ENCODE assay signal across 8 mouse cellular contexts in the genomic region with DNA sequence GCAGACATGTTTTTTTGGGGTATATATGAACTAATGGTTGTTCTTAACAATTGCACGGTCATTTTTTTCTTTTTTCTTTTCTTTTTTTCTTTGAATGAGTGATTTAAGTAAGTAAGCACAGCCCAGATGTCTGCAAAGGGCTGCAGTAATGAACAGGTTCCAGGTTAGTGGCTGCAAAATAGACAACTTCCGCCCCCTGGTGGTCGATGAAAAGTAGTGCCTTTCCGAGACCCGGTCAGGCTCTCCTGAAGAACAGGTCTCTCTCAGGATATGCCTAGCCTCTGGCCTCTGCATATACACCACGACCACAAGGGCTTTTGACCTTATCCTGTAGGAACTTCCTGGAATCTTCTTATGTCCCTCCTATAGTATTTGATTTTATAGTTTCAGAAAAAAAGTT. TPM values are rescaled to one million over a fixed set of nuclear protein-coding genes. Genes with fewer than 3 reads are reported as not detected.
DNase-seq lines count a peak whose midpoint lies in the region; ATAC-seq and TF ChIP-seq lines count a peak whose summit lies in the region.

No protein-coding gene starts in this region.

- 1% methylated on average over 6 of the region's 6 CpGs for WGBS in intestine, postnatal 0 days
- WGBS in limb, embryonic 11.5 days = 2% methylated on average over 6 of the region's 6 CpGs
- whole genome bisulfite sequencing in midbrain, embryonic 14.5 days = 1% methylated on average over 6 of the region's 6 CpGs

- no peak for ATAC-seq in intestine, postnatal 0 days
- peak; percentile 68; the same call in 1 of the 2 replicates for ATAC-seq in limb, embryonic 11.5 days (ENCODE audit: insufficient number of reproducible peaks, low FRiP score, low TSS enrichment, low read depth)
- peak; percentile 78; the same call in 1 of the 2 replicates for ATAC-seq in midbrain, embryonic 14.5 days (ENCODE audit: low FRiP score, low TSS enrichment)

- H3K27me3 ChIP-seq in intestine, postnatal 0 days (replicated peaks; ENCODE audit: control insufficient read depth, insufficient read depth, low read length) = no peaks in the 10 kb centered on the region
- no peaks in the 10 kb centered on the region for H3K27me3 ChIP-seq in limb, embryonic 11.5 days (ENCODE audit: control insufficient read depth, insufficient read depth, low read length)
- no peaks in the 10 kb centered on the region for H3K27me3 ChIP-seq in midbrain, embryonic 14.5 days (ENCODE audit: control insufficient read depth, insufficient read depth, low read length)

- DNase-seq in layer of hippocampus, adult 11-12 months (ENCODE audit: low spot score) = peak; percentile 58
- DNase-seq in layer of hippocampus, adult 9-10 months (ENCODE audit: low spot score) = no peak
- peak; percentile 56 to 78 for DNase-seq in gastrocnemius, postnatal 4 days (ENCODE audit: low spot score in 2 of 2)
- peak; percentile 91 for DNase-seq in limb, embryonic 11.5 days (ENCODE audit: low spot score)
- peak; percentile 93 for DNase-seq in midbrain, embryonic 14.5 days
- peak; percentile 34 to 77 for DNase-seq in spleen, postnatal 10 days (ENCODE audit: low spot score in 2 of 2)

- H3K4me2 ChIP-seq in intestine, postnatal 0 days (replicated peaks; ENCODE audit: low read depth) = peak overlapping the region; percentile 60
- peak overlapping the region; percentile 56; the same call in 1 of the 2 replicates for H3K4me2 ChIP-seq in limb, embryonic 11.5 days (ENCODE audit: low read depth, severe bottlenecking)
- peak overlapping the region; percentile 66 for H3K4me2 ChIP-seq in midbrain, embryonic 14.5 days (ENCODE audit: low read length)

- no peak overlapping the region for H3K27ac ChIP-seq in cortical plate, adult 2 months (ENCODE audit: insufficient read depth, low read length)
- no peak overlapping the region for H3K27ac ChIP-seq in intestine, postnatal 0 days (ENCODE audit: low read depth, low read length)
- no peak overlapping the region for H3K27ac ChIP-seq in limb, embryonic 11.5 days (replicated peaks; ENCODE audit: low read depth, low read length)
- H3K27ac ChIP-seq in midbrain, embryonic 14.5 days (replicated peaks; ENCODE audit: low read depth, low read length) = no peak overlapping the region

- no peaks in the 10 kb centered on the region for H3K4me1 ChIP-seq in cortical plate, adult 2 months (ENCODE audit: control insufficient read depth, insufficient read depth, low read length)
- H3K4me1 ChIP-seq in intestine, postnatal 0 days (replicated peaks; ENCODE audit: control insufficient read depth, insufficient read depth, low read length) = 0 out of 2 replicates have a peak, but pooled peaks cover 10% of the 10 kb centered on the region
- H3K4me1 ChIP-seq in limb, embryonic 11.5 days (ENCODE audit: control insufficient read depth, insufficient read depth, low read length) = peaks cover 12% of the 10 kb centered on the region
- H3K4me1 ChIP-seq in midbrain, embryonic 14.5 days (ENCODE audit: control insufficient read depth, insufficient read depth, low read length) = 0 out of 2 replicates have a peak, but pooled peaks cover 3% of the 10 kb centered on the region

- H3K9ac ChIP-seq in intestine, postnatal 0 days (ENCODE audit: low read depth, low read length) = no peak overlapping the region
- no peak overlapping the region for H3K9ac ChIP-seq in limb, embryonic 11.5 days (ENCODE audit: low read length)
- H3K9ac ChIP-seq in midbrain, embryonic 14.5 days (replicated peaks; ENCODE audit: low read length) = peak overlapping the region; percentile 30; the same call in 1 of the 2 replicates

- peak overlapping the region; percentile 56 for H3K4me3 ChIP-seq in cortical plate, adult 2 months (ENCODE audit: insufficient read depth, low read length)
- H3K4me3 ChIP-seq in intestine, postnatal 0 days (ENCODE audit: low read depth, low read length) = peak overlapping the region; percentile 24; the same call in 1 of the 2 replicates
- H3K4me3 ChIP-seq in limb, embryonic 11.5 days (ENCODE audit: low read depth, low read length) = no peak overlapping the region
- peak overlapping the region; percentile 29 for H3K4me3 ChIP-seq in midbrain, embryonic 14.5 days (replicated peaks; ENCODE audit: low read depth, low read length)

- peak; percentile 82 for TF ChIP-seq CTCF in cortical plate, adult 2 months (IDR thresholded peaks at IDR 0.05; ENCODE audit: extremely low read depth, insufficient read depth, low read length)
- TF ChIP-seq CTCF in intestine, postnatal 0 days (IDR thresholded peaks at IDR 0.05; ENCODE audit: low read depth) = peak; percentile 85

- TF ChIP-seq POLR2A in cortical plate, adult 2 months (IDR thresholded peaks at IDR 0.05; ENCODE audit: extremely low read depth, insufficient read depth, low read length) = no peak

- no peaks in the 10 kb centered on the region for H3K9me3 ChIP-seq in intestine, postnatal 0 days (ENCODE audit: control insufficient read depth)
- H3K9me3 ChIP-seq in limb, embryonic 11.5 days (ENCODE audit: control insufficient read depth, low read length) = no peaks in the 10 kb centered on the region; the same call in 1 of the 2 replicates
- H3K9me3 ChIP-seq in midbrain, embryonic 14.5 days (ENCODE audit: control insufficient read depth, low read length) = no peaks in the 10 kb centered on the region

- H3K36me3 ChIP-seq in intestine, postnatal 0 days (ENCODE audit: control insufficient read depth, insufficient read depth) = no peaks in the 10 kb centered on the region; the same call in 1 of the 2 replicates
- no peaks in the 10 kb centered on the region for H3K36me3 ChIP-seq in limb, embryonic 11.5 days (ENCODE audit: control insufficient read depth, insufficient read depth, low read length)
- H3K36me3 ChIP-seq in midbrain, embryonic 14.5 days (ENCODE audit: control insufficient read depth, insufficient read depth, low read length) = no peaks in the 10 kb centered on the region

RNA-seq across cellular contexts. Expression of a gene that starts 18.2 kb away (rescaled TPM):
- 5.4 and 6.1 TPM in 2 replicates for polyA plus RNA-seq in cortical plate, adult 2 months (2012; rRNA removed)
- 1,000 to 10,000 TPM; 1,045 to 1,064 TPM for total RNA-seq in gastrocnemius, postnatal 4 days (2021)
- 15.2 and 16.2 TPM in 2 replicates for polyA plus RNA-seq in intestine, postnatal 0 days (2015; fragmentation: Nextera tagmentation; extraction: Ambion mirVana)
- 0.65 and 0.68 TPM in 2 replicates for polyA plus RNA-seq in limb, embryonic 11.5 days (2014; fragmentation: Nextera tagmentation; extraction: Ambion mirVana)
- 0.50 and 0.76 TPM in 2 replicates for polyA plus RNA-seq in midbrain, embryonic 14.5 days (2014; fragmentation: Nextera tagmentation; extraction: Ambion mirVana)

RNA-seq across cellular contexts. Expression of a gene that starts 29.6 kb away (rescaled TPM):
- 0.04 TPM in 1 of 2 replicates, not detected in the other for polyA plus RNA-seq in cortical plate, adult 2 months (2012; rRNA removed)
- under 1 TPM; 0.13 to 0.20 TPM for total RNA-seq in gastrocnemius, postnatal 4 days (2021)
- polyA plus RNA-seq in intestine, postnatal 0 days (2015; fragmentation: Nextera tagmentation; extraction: Ambion mirVana) = 0.26 and 0.69 TPM in 2 replicates
- not detected in 2 replicates for polyA plus RNA-seq in limb, embryonic 11.5 days (2014; fragmentation: Nextera tagmentation; extraction: Ambion mirVana)
- not detected in 2 replicates for polyA plus RNA-seq in midbrain, embryonic 14.5 days (2014; fragmentation: Nextera tagmentation; extraction: Ambion mirVana)

RNA-seq across cellular contexts. Expression of a gene that starts 47.7 kb away (rescaled TPM):
- not detected in 2 replicates for polyA plus RNA-seq in cortical plate, adult 2 months (2012; rRNA removed)
- total RNA-seq in gastrocnemius, postnatal 4 days (2021) = not detected
- not detected in 2 replicates for polyA plus RNA-seq in intestine, postnatal 0 days (2015; fragmentation: Nextera tagmentation; extraction: Ambion mirVana)
- polyA plus RNA-seq in limb, embryonic 11.5 days (2014; fragmentation: Nextera tagmentation; extraction: Ambion mirVana) = not detected in 2 replicates
- not detected in 2 replicates for polyA plus RNA-seq in midbrain, embryonic 14.5 days (2014; fragmentation: Nextera tagmentation; extraction: Ambion mirVana)
